Mouse (Mus musculus): ENCODE measurements around the gene Olfr944.

Gene Olfr944

GRCm38 (mm10) chr9:39201620-39202019, at the start of gene Olfr944:
Gene Olfr944 (plus strand): TSS chr9:39201920.
- DNase-seq, result no peak

- no peak for DNase-seq
Measured at GRCm38 (mm10) chr9:39152401-39152800, 49.3 kb upstream of the Olfr944 start.

GRCm38 (mm10) chr9:39166004-39166403, 35.7 kb upstream of the Olfr944 start, which contains the start of gene Olfr943:
Gene Olfr943 (plus strand): TSS chr9:39166304.
- DNase-seq, result no peak

- no peak for DNase-seq
Measured at GRCm38 (mm10) chr9:39249894-39250293, 48.2 kb downstream of the Olfr944 start, which contains the start of gene Olfr1537. Gene Olfr1537 (minus strand): TSS chr9:39249994.

Data from right cerebral cortex, adult 18-20 months (tissue).